Comparison of ENCODE assay signal across 14 mouse cellular contexts in the genomic region with DNA sequence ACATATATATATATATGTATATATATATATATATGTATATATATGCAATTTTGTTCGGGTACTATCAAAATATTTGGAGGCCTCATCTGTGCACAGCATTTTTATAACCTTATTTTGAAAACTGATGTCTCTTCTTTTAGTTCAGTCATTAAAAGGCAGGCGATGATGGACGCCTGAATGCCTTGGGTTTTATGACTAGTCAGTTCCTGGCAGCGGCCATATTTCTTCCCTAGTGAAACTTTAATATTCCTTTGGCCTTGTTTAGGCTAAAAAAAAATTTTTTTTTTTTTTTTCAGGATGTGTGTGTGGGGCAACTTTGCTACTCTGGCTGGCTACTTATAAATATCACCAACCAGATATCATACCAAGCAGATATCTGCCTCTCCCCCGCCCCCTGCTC.
DNase-seq lines count a peak whose midpoint lies in the region; ATAC-seq and TF ChIP-seq lines count a peak whose summit lies in the region.
"Had no signal": no experiment of that assay in that cellular context is flagged by ENCODE, and none has a peak within 500 bp of the region (broad histone marks: within the 10 kb centered on the region; RNA-seq: fewer than 3 reads in every experiment).

No protein-coding gene starts in this region.

- no peak for ATAC-seq in kidney, postnatal 0 days (replicated peaks; ENCODE audit: low FRiP score, low read depth)
- no peak for ATAC-seq in embryonic facial prominence, embryonic 14.5 days (ENCODE audit: low read depth)
- ATAC-seq in limb, embryonic 15.5 days (ENCODE audit: insufficient number of reproducible peaks, low FRiP score, low TSS enrichment, low read depth): no peak
- ATAC-seq: liver, postnatal 0 days had no signal

- peaks cover 6% of the 10 kb centered on the region for H3K4me1 ChIP-seq in kidney, postnatal 0 days (replicated peaks; ENCODE audit: insufficient read depth, low read length)
- 0 out of 2 replicates have a peak, but pooled peaks cover 3% of the 10 kb centered on the region for H3K4me1 ChIP-seq in embryonic facial prominence, embryonic 14.5 days (ENCODE audit: control insufficient read depth, insufficient read depth, low read length)
- peaks cover 30% of the 10 kb centered on the region for H3K4me1 ChIP-seq in limb, embryonic 15.5 days

- 43% methylated on average over 5 of the region's 5 CpGs for WGBS in kidney, postnatal 0 days
- WGBS in embryonic facial prominence, embryonic 14.5 days: 61% methylated on average over 5 of the region's 5 CpGs
- WGBS in limb, embryonic 15.5 days: 23% methylated on average over 5 of the region's 5 CpGs

- no peaks in the 10 kb centered on the region for H3K9me3 ChIP-seq in kidney, postnatal 0 days (replicated peaks; ENCODE audit: low read length)
- no peaks in the 10 kb centered on the region for H3K9me3 ChIP-seq in embryonic facial prominence, embryonic 14.5 days (ENCODE audit: control insufficient read depth, low read length)
- no peaks in the 10 kb centered on the region for H3K9me3 ChIP-seq in limb, embryonic 15.5 days
- H3K9me3 ChIP-seq: forebrain, embryonic 13.5 days had no signal

- no peak overlapping the region for H3K4me2 ChIP-seq in kidney, postnatal 0 days (ENCODE audit: low read length)
- no peak overlapping the region for H3K4me2 ChIP-seq in embryonic facial prominence, embryonic 14.5 days (ENCODE audit: low read depth, low read length)
- H3K4me2 ChIP-seq in limb, embryonic 15.5 days: no peak overlapping the region

- H3K27ac ChIP-seq in kidney, postnatal 0 days: peak overlapping the region; percentile 73; the same call in 1 of the 2 replicates
- H3K27ac ChIP-seq in embryonic facial prominence, embryonic 14.5 days (replicated peaks; ENCODE audit: low read depth, low read length): peak overlapping the region; percentile 68
- peak overlapping the region; percentile 67 for H3K27ac ChIP-seq in limb, embryonic 15.5 days

- peak; percentile 28 for DNase-seq in embryo, embryonic 11 days
- DNase-seq in embryo, embryonic 10.5 days (ENCODE audit: low spot score): no peak
- DNase-seq in kidney, postnatal 0 days (ENCODE audit: low spot score): peak; percentile 25
- DNase-seq in kidney, adult 18-20 months: no peak
- DNase-seq in embryonic facial prominence, embryonic 14.5 days (ENCODE audit: low spot score): peak; percentile 65
- DNase-seq in frontal cortex, postnatal 25 days (ENCODE audit: low spot score in 2 of 2): no peak
- no peak for DNase-seq in MN1 (ENCODE audit: low spot score)
- DNase-seq: heart, postnatal 14 days; liver, postnatal 0 days; right cerebral cortex, postnatal 4 days; thymus, adult 2 months had no signal

- no peak overlapping the region for H3K4me3 ChIP-seq in kidney, postnatal 0 days (replicated peaks; ENCODE audit: low read depth, low read length)
- no peak overlapping the region for H3K4me3 ChIP-seq in embryonic facial prominence, embryonic 14.5 days (ENCODE audit: low read depth, low read length)
- no peak overlapping the region for H3K4me3 ChIP-seq in limb, embryonic 15.5 days
- H3K4me3 ChIP-seq: forebrain, embryonic 13.5 days had no signal

- no peaks in the 10 kb centered on the region for H3K36me3 ChIP-seq in kidney, postnatal 0 days (ENCODE audit: insufficient read depth, low read length)
- H3K36me3 ChIP-seq in embryonic facial prominence, embryonic 14.5 days (ENCODE audit: control insufficient read depth, insufficient read depth, low read length): no peaks in the 10 kb centered on the region
- no peaks in the 10 kb centered on the region for H3K36me3 ChIP-seq in limb, embryonic 15.5 days

- no peak for TF ChIP-seq CTCF in kidney, postnatal 0 days (IDR thresholded peaks at IDR 0.05; ENCODE audit: low read depth)

- H3K9ac ChIP-seq in kidney, postnatal 0 days (ENCODE audit: low read depth, low read length): no peak overlapping the region
- no peak overlapping the region for H3K9ac ChIP-seq in embryonic facial prominence, embryonic 14.5 days (ENCODE audit: low read depth, low read length)
- H3K9ac ChIP-seq in limb, embryonic 15.5 days: no peak overlapping the region
- H3K9ac ChIP-seq: forebrain, embryonic 13.5 days; liver, postnatal 0 days had no signal

- H3K27me3 ChIP-seq in kidney, postnatal 0 days (ENCODE audit: insufficient read depth, low read length): no peaks in the 10 kb centered on the region
- H3K27me3 ChIP-seq in embryonic facial prominence, embryonic 14.5 days (replicated peaks; ENCODE audit: control insufficient read depth, insufficient read depth, low read length): no peaks in the 10 kb centered on the region
- no peaks in the 10 kb centered on the region for H3K27me3 ChIP-seq in limb, embryonic 15.5 days
- H3K27me3 ChIP-seq: CH12.LX; forebrain, embryonic 13.5 days had no signal

Comparison
In these comparisons a context has a peak if more than half of its experiments do, and no peak if none do; other contexts are left out.
1. DNase-seq: peak in embryo, embryonic 11 days (single experiment), kidney, postnatal 0 days (single experiment) and embryonic facial prominence, embryonic 14.5 days (single experiment); none in embryo, embryonic 10.5 days (single experiment), kidney, adult 18-20 months (single experiment), frontal cortex, postnatal 25 days (0 of 2) and MN1 (single experiment).
2. Peak in every context shown above with its lines, with median percentiles within 50 percentile points of each other: H3K27ac ChIP-seq.